Mouse (Mus musculus): ENCODE results near the gene Slc25a11.

Gene Slc25a11

GRCm38 (mm10) chr11:70630129-70630528 is 17.1 kb downstream of the Slc25a11 start:
- in situ Hi-C loops (cut with MboI, MseI) = no loop called here

DNA sequence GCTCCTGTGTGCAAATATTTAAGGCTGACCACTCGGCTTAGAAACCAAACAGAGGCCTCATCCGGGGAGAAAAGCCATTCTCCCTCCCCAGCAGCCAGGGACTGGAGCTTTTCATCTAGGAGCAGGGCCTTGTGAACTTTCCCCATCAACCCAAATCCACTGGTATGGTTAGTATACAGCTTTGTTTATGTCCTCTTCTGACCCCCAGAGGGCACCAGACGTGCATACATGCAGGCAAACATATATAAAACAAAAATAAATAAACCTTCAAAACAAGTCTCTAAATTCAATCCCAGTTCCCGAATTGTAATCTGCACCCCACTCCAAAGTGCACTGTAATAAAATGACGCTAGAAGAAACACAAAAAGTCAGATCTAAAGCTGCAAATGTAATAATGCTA is 17.7 kb downstream of the Slc25a11 start:
- in situ Hi-C loops (cut with MboI, MseI) = no loop called here

DNA sequence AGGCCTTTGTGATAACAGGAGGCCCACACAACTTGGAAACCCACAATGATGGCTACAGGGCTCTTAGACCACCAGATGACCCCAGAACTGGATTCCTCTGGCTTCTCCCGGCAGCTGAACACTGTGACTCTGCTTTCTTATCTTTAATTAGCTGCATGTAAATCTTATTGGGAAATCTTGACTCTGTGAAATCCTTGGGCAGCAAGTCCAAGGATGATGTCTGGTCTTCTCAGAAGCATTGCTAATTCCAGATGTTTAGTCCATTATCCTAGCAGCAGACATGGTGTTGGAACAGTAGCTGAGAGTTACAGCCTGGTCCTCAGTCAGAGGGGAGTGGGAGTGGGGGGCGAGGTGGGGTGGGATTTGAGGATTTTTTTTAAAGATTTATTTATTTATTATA is 18.8 kb downstream of the Slc25a11 start:
- in situ Hi-C loops (cut with MboI, MseI) = no loop called here

GRCm38 (mm10) chr11:70626877-70627276 is 20.4 kb downstream of the Slc25a11 start:
- in situ Hi-C loops (cut with MboI, MseI) = no loop called here

DNA sequence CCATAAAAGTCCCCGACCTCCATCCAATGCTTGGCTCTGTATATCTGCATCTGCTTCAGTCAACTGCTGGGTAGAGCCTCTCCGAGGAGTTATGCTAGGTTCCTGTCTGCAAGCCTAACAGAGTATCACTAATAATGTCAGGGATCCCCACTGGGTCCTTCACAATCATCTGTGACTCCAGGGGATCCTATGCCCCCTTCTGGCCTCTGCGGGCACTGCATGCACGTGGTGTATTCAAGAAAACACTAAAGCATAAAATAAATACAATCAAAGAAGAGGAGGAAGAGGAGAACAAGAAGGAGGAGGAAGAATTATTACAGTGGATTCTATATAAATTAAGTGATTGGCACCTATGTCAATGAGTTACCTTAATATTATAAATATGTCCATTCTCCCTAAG is 21.8 kb downstream of the Slc25a11 start:
- in situ Hi-C loops (cut with MboI, MseI) = no loop called here

DNA sequence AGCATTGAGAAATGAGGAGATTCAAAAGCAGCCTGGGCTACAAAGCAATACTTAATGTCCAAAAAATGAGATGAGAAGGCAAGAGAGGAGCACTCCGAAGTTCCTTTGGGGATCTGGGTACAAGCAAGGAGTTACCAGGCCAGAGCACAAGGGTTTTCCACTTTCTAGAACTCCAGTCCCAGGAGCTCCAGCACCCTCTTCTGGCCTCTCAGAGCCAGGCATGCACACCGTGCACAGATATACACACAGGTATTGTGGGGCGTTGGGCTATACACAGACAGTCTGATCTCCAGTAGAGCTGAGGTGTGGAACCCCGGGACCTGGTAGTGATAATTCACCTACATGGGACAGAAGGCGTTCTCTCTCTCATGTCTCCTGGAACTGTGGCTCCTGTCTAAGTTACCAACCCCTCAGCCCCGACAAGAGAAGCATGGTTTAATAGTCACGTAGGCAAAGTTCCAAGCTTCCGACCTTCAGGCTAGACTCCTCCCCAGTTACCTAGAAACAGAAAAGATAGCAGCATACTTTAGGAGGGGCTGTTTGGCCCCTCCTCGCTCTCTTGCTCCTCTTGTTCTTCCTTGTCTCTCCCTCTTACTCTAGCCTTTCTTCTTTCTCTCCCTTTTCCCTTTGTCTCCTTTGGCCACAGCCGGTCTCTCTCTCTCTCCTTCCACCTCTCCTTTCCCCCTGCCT is 24.1 kb downstream of the Slc25a11 start:
- in situ Hi-C loops (cut with MboI, MseI) = no loop called here

- in situ Hi-C loops (cut with MboI, MseI) = no loop called here
Measured at GRCm38 (mm10) chr11:70621972-70622814, 25.1 kb downstream of the Slc25a11 start.

- in situ Hi-C loops (cut with MboI, MseI) = no loop called here
Measured at GRCm38 (mm10) chr11:70619101-70619500, 28.2 kb downstream of the Slc25a11 start, which contains the start of gene Chrne. TSS of gene Chrne (minus strand) at chr11:70619216.

DNA sequence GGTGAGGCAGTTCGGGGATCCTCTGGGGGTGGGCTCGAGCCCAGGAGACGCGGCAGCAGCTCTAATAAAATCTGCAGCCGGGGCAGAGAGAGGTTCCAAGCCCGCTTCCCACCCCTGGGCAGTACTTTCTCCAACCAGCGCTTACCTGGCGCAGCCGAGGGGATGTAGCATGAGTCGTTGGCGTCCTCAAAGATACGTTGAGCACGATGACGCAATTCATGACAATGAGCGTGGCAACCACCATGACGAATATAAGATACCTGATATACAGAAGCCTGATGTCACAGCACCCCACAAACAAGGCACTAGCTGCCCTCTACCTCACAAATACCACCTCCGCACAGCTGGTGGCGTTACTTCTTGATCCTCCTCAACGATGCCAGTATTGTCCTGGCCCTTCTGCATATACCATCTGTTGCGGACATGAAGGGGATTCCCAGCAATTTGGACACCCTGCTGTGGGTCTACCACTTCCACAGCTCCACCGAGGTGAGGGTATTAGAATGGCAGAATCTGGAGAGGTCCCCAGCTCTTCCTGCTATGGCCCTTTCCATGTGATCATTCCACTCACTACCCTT is 31.7 kb downstream of the Slc25a11 start, which contains the start of gene 4930544D05Rik:
TSS of gene 4930544D05Rik (plus strand) at position 333 of the 578 bp plus-strand sequence.
- in situ Hi-C loops (cut with MboI, MseI) = no loop called here

DNA sequence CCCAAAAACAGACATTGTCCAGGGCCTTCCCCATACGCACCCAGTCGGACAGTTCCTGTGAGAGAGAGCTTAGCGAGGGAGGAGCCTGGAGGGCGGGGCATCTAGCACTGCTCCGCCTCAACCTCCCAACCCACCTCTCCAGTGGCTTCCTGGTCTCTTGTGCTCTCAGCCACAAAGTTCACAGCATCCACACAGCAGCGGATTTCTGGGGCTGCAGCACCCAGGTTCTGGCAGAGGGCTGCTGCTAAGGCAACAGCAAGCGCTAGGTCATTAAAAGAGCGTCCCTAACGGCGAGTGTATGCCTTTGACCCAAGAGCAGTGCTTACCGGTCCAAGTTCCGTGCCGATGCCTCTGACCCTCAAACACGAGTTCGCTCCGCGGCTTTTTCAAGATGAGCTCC is 32.2 kb downstream of the Slc25a11 start:
- in situ Hi-C loops (cut with MboI, MseI) = no loop called here

- in situ Hi-C loops (cut with MboI, MseI) = no loop called here
Measured at GRCm38 (mm10) chr11:70612505-70612904, 34.8 kb downstream of the Slc25a11 start.

DNA sequence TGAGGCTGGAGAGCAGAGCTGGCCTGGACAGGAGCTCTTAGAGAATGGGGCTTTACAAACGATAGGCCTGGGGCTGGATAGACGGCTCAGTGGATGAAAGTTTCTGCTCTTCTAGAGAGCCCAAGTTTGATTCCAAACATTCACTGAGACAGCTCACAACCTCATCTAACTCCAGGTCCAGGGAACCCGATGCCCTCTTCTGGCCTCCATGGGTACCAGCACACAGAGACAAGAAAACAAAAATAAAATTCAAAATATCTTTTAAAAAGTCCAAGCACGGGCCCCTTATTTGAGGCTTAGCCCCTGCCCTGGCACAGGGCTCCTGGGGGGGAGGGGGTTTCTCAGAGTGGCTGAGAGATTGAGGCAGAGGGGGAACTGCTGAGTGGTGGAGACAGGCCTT is 36.5 kb downstream of the Slc25a11 start:
- in situ Hi-C loops (cut with MboI, MseI) = no loop called here

GRCm38 (mm10) chr11:70608381-70609066 is 38.8 kb downstream of the Slc25a11 start:
- in situ Hi-C loops (cut with MboI, MseI) = loop anchor here (5.0 kb wide), 2 partner anchors 66 to 196 kb away; partner anchors contain the start of genes Pelp1 and Pld2

DNA sequence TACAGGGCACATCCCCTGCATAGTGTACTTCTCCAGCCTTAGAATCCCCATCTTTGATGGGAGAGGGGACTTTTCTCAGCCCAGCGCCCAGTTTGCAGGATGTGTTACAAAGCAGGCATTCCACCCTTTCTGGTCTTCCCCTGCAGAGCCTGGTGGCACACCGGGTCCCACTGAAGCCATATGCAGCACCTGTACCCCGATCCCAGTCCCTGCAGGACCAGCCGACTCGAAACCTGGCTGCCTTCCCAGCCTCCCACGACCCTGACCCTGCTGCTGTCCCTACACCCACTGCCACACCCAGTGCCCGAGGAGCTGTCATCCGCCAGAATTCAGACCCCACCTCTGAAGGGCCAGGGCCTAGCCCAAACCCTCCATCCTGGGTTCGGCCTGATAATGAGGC is 39.7 kb downstream of the Slc25a11 start:
- in situ Hi-C loops (cut with MboI, MseI) = loop anchor here (5.0 kb wide), 2 partner anchors 65 to 195 kb away; partner anchors contain the start of genes Pelp1 and Pld2

GRCm38 (mm10) chr11:70606717-70607116 is 40.6 kb downstream of the Slc25a11 start:
- in situ Hi-C loops (cut with MboI, MseI) = loop anchor here (5.0 kb wide), 2 partner anchors 64 to 194 kb away; partner anchors contain the start of genes Pelp1 and Pld2

DNA sequence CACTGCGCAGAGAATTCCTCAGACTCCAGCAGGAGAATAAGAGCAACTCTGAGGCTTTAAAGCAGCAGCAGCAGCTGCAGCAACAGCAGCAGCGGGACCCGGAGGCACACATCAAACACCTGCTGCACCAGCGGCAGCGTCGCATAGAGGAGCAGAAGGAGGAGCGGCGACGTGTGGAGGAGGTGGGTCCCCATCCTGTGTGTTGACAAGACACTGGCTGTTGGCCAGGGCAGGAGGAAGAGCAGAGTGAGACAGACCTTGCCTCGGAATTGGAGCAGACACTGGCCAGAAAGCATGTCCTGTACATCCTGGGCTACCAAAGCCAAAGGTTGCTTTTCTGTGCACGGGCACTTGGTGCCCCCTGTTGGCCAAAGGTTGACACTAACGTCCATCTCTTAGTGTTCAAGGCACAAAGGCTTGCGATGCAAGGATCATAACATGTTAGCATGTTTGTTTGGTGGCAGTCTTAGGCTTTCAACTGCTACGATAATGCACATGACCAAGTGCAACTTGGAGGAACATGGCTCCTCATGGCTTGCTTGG is 42.2 kb downstream of the Slc25a11 start:
- in situ Hi-C loops (cut with MboI, MseI) = loop anchor here (5.0 kb wide), 2 partner anchors 63 to 193 kb away; partner anchors contain the start of genes Pelp1 and Pld2

GRCm38 (mm10) chr11:70598451-70598953 is 48.8 kb downstream of the Slc25a11 start:
- in situ Hi-C loops (cut with MboI, MseI) = no loop called here

GRCm38 (mm10) chr11:70597301-70597700 is 50.0 kb downstream of the Slc25a11 start:
- in situ Hi-C loops (cut with MboI, MseI) = no loop called here

- in situ Hi-C loops (cut with MboI, MseI) = no loop called here
Measured at GRCm38 (mm10) chr11:70596094-70596493, 51.2 kb downstream of the Slc25a11 start.

GRCm38 (mm10) chr11:70595638-70596037 is 51.6 kb downstream of the Slc25a11 start:
- in situ Hi-C loops (cut with MboI, MseI) = no loop called here
